Comparison of ENCODE assay signal across 23 mouse cellular contexts in genomic region chr3:108484749-108485148, GRCm38 (mm10). TPM values are rescaled to one million over a fixed set of nuclear protein-coding genes. Genes with fewer than 3 reads are reported as not detected.
DNase-seq lines count a peak whose midpoint lies in the region; ATAC-seq and TF ChIP-seq lines count a peak whose summit lies in the region.
"Had no signal": no experiment of that assay in that cellular context is flagged by ENCODE, and none has a peak within 500 bp of the region (broad histone marks: within the 10 kb centered on the region; RNA-seq: fewer than 3 reads in every experiment).

No protein-coding gene starts in this region.

- no peak for TF ChIP-seq CTCF in intestine, postnatal 0 days (IDR thresholded peaks at IDR 0.05; ENCODE audit: low read depth)
- no peak for TF ChIP-seq CTCF in stomach, postnatal 0 days (IDR thresholded peaks at IDR 0.05; ENCODE audit: low read depth)

- WGBS in intestine, embryonic 15.5 days = 72% methylated on average over 4 of the region's 4 CpGs
- 52% methylated on average over 4 of the region's 4 CpGs for WGBS in intestine, postnatal 0 days
- 68% methylated on average over 4 of the region's 4 CpGs for WGBS in stomach, postnatal 0 days

- no peak for TF ChIP-seq EP300 in stomach, postnatal 0 days (optimal IDR thresholded peaks at IDR 0.05)

- no peaks in the 10 kb centered on the region for H3K9me3 ChIP-seq in intestine, embryonic 15.5 days
- no peaks in the 10 kb centered on the region for H3K9me3 ChIP-seq in intestine, postnatal 0 days (ENCODE audit: control insufficient read depth)
- no peaks in the 10 kb centered on the region for H3K9me3 ChIP-seq in stomach, postnatal 0 days (ENCODE audit: control insufficient read depth, low read length)
- H3K9me3 ChIP-seq: embryonic facial prominence, embryonic 10.5 days; forebrain, embryonic 13.5 days; forebrain, embryonic 15.5 days; G1E had no signal

- H3K9ac ChIP-seq in intestine, embryonic 15.5 days = no peak overlapping the region
- H3K9ac ChIP-seq in intestine, postnatal 0 days (ENCODE audit: low read depth, low read length) = no peak overlapping the region
- no peak overlapping the region for H3K9ac ChIP-seq in stomach, postnatal 0 days (ENCODE audit: low read length)
- H3K9ac ChIP-seq: embryonic facial prominence, embryonic 12.5 days; forebrain, embryonic 13.5 days; forebrain, embryonic 15.5 days had no signal

- no peak overlapping the region for H3K4me3 ChIP-seq in intestine, embryonic 15.5 days (replicated peaks)
- H3K4me3 ChIP-seq in intestine, postnatal 0 days (ENCODE audit: low read depth, low read length) = no peak overlapping the region
- no peak overlapping the region for H3K4me3 ChIP-seq in stomach, postnatal 0 days (ENCODE audit: low read depth, low read length)
- H3K4me3 ChIP-seq: embryonic facial prominence, embryonic 10.5 days; embryonic facial prominence, embryonic 12.5 days; forebrain, embryonic 13.5 days; forebrain, embryonic 15.5 days had no signal

- no peaks in the 10 kb centered on the region for H3K36me3 ChIP-seq in intestine, embryonic 15.5 days
- H3K36me3 ChIP-seq in intestine, postnatal 0 days (ENCODE audit: control insufficient read depth, insufficient read depth) = no peaks in the 10 kb centered on the region
- H3K36me3 ChIP-seq in stomach, postnatal 0 days (ENCODE audit: control insufficient read depth, insufficient read depth, low read length) = no peaks in the 10 kb centered on the region
- H3K36me3 ChIP-seq: embryonic facial prominence, embryonic 10.5 days; embryonic facial prominence, embryonic 12.5 days; forebrain, embryonic 15.5 days; G1E had no signal

- no peak overlapping the region for H3K27ac ChIP-seq in intestine, embryonic 15.5 days
- no peak overlapping the region for H3K27ac ChIP-seq in intestine, postnatal 0 days (ENCODE audit: low read depth, low read length)
- H3K27ac ChIP-seq in stomach, postnatal 0 days (replicated peaks) = no peak overlapping the region
- H3K27ac ChIP-seq: embryonic facial prominence, embryonic 10.5 days; embryonic facial prominence, embryonic 12.5 days; forebrain, embryonic 13.5 days; forebrain, embryonic 15.5 days had no signal

- no peak overlapping the region for H3K4me2 ChIP-seq in intestine, embryonic 15.5 days (replicated peaks)
- no peak overlapping the region for H3K4me2 ChIP-seq in intestine, postnatal 0 days (replicated peaks; ENCODE audit: low read depth)
- H3K4me2 ChIP-seq in stomach, postnatal 0 days (replicated peaks; ENCODE audit: low read depth) = no peak overlapping the region
- H3K4me2 ChIP-seq: embryonic facial prominence, embryonic 12.5 days; forebrain, embryonic 13.5 days; forebrain, embryonic 15.5 days had no signal

- no peaks in the 10 kb centered on the region for H3K4me1 ChIP-seq in intestine, embryonic 15.5 days (replicated peaks)
- no peaks in the 10 kb centered on the region for H3K4me1 ChIP-seq in intestine, postnatal 0 days (replicated peaks; ENCODE audit: control insufficient read depth, insufficient read depth, low read length)
- H3K4me1 ChIP-seq in stomach, postnatal 0 days (replicated peaks; ENCODE audit: control insufficient read depth, insufficient read depth) = no peaks in the 10 kb centered on the region
- H3K4me1 ChIP-seq: embryonic facial prominence, embryonic 10.5 days; embryonic facial prominence, embryonic 12.5 days; forebrain, embryonic 13.5 days; forebrain, embryonic 15.5 days had no signal

- DNase-seq in stomach, postnatal 0 days (ENCODE audit: low spot score) = no peak
- DNase-seq in gastrocnemius, postnatal 4 days (ENCODE audit: low spot score in 2 of 2) = no peak
- no peak for DNase-seq in right cerebral cortex, postnatal 4 days
- DNase-seq: adrenal gland, adult 8-10 months; adrenal gland, postnatal 14 days; adrenal gland, postnatal 36 days; B cell, adult 2 months; cerebellum, adult 11-12 months; cerebellum, adult 2 months; cerebellum, adult 9-10 months; cerebellum, postnatal 10 days; cerebellum, postnatal 25 days had no signal

- peak; percentile 63; the same call in 1 of the 2 replicates for ATAC-seq in intestine, embryonic 15.5 days
- peak; percentile 73; the same call in 1 of the 2 replicates for ATAC-seq in intestine, postnatal 0 days
- ATAC-seq in stomach, postnatal 0 days (ENCODE audit: low FRiP score, low TSS enrichment) = 0 out of 2 replicates have a peak, but pooled peaks have one; percentile 46
- ATAC-seq: activated CD4-positive, CD25-positive, alpha-beta regulatory T cell, adult 4 months; CD4-positive, CD25-positive, alpha-beta regulatory T cell, adult 4 months; forebrain, embryonic 13.5 days; forebrain, embryonic 15.5 days; Patski had no signal

- no peaks in the 10 kb centered on the region for H3K27me3 ChIP-seq in intestine, embryonic 15.5 days (replicated peaks)
- H3K27me3 ChIP-seq in intestine, postnatal 0 days (replicated peaks; ENCODE audit: control insufficient read depth, insufficient read depth, low read length) = no peaks in the 10 kb centered on the region
- no peaks in the 10 kb centered on the region for H3K27me3 ChIP-seq in stomach, postnatal 0 days (ENCODE audit: control insufficient read depth, insufficient read depth, low read length)
- H3K27me3 ChIP-seq: embryonic facial prominence, embryonic 12.5 days; forebrain, embryonic 13.5 days; forebrain, embryonic 15.5 days; Patski had no signal

RNA-seq across cellular contexts. Expression of gene Sars, which starts 39.7 kb away (rescaled TPM):
- 145 and 150 TPM in 2 replicates for polyA plus RNA-seq in intestine, embryonic 15.5 days (2015; fragmentation: Nextera tagmentation; extraction: Ambion mirVana)
- 99.5 and 106 TPM in 2 replicates for polyA plus RNA-seq in intestine, postnatal 0 days (2015; fragmentation: Nextera tagmentation; extraction: Ambion mirVana)
- 99.5 and 102 TPM in 2 replicates for polyA plus RNA-seq in stomach, postnatal 0 days (2015; fragmentation: Nextera tagmentation; extraction: Ambion mirVana)
- total RNA-seq in gastrocnemius, postnatal 4 days (2021) = 100 to 1,000 TPM; 107 to 113 TPM

RNA-seq across cellular contexts. Expression of gene 1700013F07Rik, which starts 49.2 kb away (rescaled TPM):
- polyA plus RNA-seq in intestine, embryonic 15.5 days (2015; fragmentation: Nextera tagmentation; extraction: Ambion mirVana) = 0.34 TPM in 1 of 2 replicates, not detected in the other
- not detected in 2 replicates for polyA plus RNA-seq in intestine, postnatal 0 days (2015; fragmentation: Nextera tagmentation; extraction: Ambion mirVana)
- 0.34 TPM in 1 of 2 replicates, not detected in the other for polyA plus RNA-seq in stomach, postnatal 0 days (2015; fragmentation: Nextera tagmentation; extraction: Ambion mirVana)
- total RNA-seq in gastrocnemius, postnatal 4 days (2021) = not detected
- total RNA-seq: adrenal gland, adult 18-20 months; adrenal gland, postnatal 14 days; adrenal gland, postnatal 36 days; G1E had no signal
- polyA plus RNA-seq: activated CD4-positive, CD25-positive, alpha-beta regulatory T cell, adult 4 months; embryonic facial prominence, embryonic 10.5 days; G1E had no signal

RNA-seq across cellular contexts. Expression of gene 5330417C22Rik, which starts 51.6 kb away (rescaled TPM):
- polyA plus RNA-seq in intestine, embryonic 15.5 days (2015; fragmentation: Nextera tagmentation; extraction: Ambion mirVana) = 17.1 and 26.7 TPM in 2 replicates
- polyA plus RNA-seq in intestine, postnatal 0 days (2015; fragmentation: Nextera tagmentation; extraction: Ambion mirVana) = 8.6 and 10.8 TPM in 2 replicates
- polyA plus RNA-seq in stomach, postnatal 0 days (2015; fragmentation: Nextera tagmentation; extraction: Ambion mirVana) = 30.8 and 32.0 TPM in 2 replicates
- total RNA-seq in gastrocnemius, postnatal 4 days (2021) = under 1 TPM in 1 of 2 experiments, not detected in 1; 0.10 TPM
- polyA plus RNA-seq: G1E had no signal
